Mouse (Mus musculus): ENCODE measurements around the gene Gm12695.

DNA sequence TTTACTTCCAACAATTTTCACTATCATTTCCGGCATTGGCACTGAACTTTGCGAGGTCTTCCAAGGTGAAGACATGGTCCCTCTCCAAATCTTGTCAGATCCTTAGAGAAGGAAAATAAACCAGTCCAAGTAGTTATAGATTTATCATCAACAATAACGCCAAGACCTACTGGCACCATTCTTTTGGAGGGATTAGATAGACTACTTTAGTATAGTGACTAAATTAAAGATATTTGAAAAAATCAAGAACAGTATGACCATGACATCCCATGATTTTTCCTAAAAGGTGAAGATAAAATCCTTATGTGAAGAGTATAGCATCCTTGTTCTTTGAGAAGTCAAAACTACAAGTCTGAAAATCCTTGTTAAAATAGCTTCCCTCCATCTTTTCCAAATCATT is at the start of gene Gm12695:
- TF ChIP-seq POLR2A (IDR thresholded peaks at IDR 0.05; ENCODE audit: insufficient read depth, low read depth, low read length) = no peak
- no peak for TF ChIP-seq CTCF (IDR thresholded peaks at IDR 0.05; ENCODE audit: insufficient read depth, low read depth, low read length)
